Mouse (Mus musculus) layer of hippocampus, adult 9-10 months (tissue): ENCODE measurements around the gene Olfr850.

ENCODE experiments used
- DNase-seq: peaks from one replicate; pipeline ENCODE4 v3.0.0; 2022; ENCODE audit warnings: low spot score

Olfr850 gene

DNA sequence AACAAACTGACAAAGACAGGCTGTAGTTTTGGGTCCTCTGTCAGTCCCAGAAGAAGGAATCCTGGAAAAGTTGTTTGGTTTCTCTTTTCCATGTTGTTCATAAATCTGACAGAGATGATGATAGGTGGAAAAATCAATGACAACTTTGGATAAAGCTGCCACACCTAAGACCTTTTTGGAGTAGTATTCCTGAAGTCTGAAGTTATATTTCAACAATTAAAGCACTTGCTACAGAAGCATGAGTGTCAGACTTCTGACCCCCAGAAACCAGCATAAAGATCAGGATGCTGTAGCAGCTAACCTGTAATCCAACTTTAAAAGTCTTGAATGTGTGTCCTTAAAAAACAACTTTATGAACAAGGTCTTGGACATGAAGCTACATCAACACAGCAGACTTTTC, at the start of gene Olfr850:
Olfr850 (minus strand) TSS at position 101 of the 400 bp plus-strand sequence.
- no peak for DNase-seq

DNA sequence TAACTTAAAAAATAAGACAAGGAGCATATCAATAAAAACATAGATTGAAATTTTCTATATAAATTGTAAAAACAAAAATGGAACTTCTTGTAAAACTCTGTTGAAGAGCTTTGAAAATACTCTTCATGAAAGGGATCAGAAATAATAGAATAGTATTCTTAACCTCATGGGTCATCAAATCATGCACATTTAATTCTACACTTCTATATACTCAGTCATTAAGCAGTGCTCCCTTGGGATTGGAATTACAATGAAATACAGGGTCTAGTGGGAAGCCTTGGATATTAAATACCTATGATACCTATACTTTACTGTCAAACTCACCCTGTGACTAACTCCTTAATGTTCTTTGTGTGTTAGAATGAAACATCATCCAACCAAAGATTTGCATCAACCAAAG, 14.9 kb upstream of the Olfr850 start, which contains the start of gene Olfr851:
Olfr851 (plus strand) TSS at position 301 of the 400 bp plus-strand sequence.
- no peak for DNase-seq

- DNase-seq, result no peak
These were observed 38.1 kb downstream of the Olfr850 start, which contains the start of gene Olfr849 for GRCm38 (mm10) chr9:19439966-19440365. Gene Olfr849, plus strand, starts transcription at chr9:19440266.
